Mouse (Mus musculus) heart, adult 9 months (tissue): ENCODE measurements at regions not wholly inside any gene's neighbourhood (a gene's known extent, or its start where the extent isn't known, plus 50 kb on each side); places are given as distances from the start of the nearest gene placed in this dataset.
A peak's percentile ranks its signal among the peaks of the same experiment; 100 is the strongest.

Experiments used
- DNase-seq, 2 experiments: peaks; one replicate each; pipeline ENCODE4 v3.0.0; 2022; ENCODE audit warnings: low spot score in 2 of 2

DNA sequence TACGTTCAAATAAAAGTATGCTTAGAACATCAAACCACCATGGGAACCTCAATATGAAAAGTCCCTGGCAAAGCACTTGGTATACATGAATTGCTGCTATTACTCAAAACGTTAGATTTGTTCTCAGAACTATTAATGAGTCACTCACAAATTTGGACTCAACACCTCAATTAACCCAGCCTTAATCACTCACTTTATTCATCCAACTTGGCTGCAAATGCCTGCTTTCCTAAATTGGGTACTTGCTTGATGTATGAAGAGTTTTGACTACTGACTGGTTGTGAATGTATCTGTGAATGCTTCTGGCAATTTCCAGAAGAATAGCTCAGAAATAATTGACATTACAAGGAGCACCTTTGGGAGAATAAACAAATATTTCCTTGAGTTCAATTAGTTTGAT is 308.6 kb downstream of the Arl4a start:
- no peak for DNase-seq

DNA sequence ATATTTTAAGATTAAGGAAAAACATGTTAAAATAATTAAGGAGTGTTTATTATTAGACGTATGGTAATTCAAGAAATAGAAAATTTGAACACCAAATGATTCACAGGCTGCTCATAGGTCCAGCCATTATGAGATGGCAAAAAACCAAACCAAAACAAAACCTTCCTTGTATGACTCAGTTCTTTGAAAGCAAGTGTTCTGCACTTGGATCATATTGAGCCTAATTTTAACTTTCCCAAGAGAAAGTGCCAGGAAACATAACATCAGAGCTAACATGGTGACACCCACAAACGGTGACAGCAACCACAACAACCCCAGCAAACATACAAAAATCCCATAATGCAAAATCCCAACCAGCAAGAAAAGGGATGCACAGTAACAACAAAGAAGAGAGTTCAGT is 313.7 kb downstream of the Arl4a start:
- no peak for DNase-seq

DNA sequence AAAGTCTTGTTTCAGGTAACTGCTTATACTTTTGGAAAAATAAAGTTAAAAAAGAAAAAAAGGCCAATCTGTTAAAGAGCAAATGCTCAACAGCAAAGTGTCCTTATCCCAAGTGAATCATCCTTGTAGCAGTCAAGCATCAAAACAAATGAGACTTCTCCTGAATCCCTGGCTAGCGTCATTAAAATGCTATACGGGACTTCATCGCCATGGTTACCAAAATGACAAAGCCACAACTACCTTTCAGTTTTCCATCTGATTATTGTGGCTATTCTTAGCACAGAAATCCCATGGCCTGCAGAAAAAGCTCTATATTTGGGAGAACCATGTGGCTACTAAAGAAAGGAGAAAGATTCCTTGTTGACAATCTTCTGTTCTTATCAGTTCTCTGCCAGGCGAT is 322.7 kb downstream of the Arl4a start:
- no peak for DNase-seq

DNA sequence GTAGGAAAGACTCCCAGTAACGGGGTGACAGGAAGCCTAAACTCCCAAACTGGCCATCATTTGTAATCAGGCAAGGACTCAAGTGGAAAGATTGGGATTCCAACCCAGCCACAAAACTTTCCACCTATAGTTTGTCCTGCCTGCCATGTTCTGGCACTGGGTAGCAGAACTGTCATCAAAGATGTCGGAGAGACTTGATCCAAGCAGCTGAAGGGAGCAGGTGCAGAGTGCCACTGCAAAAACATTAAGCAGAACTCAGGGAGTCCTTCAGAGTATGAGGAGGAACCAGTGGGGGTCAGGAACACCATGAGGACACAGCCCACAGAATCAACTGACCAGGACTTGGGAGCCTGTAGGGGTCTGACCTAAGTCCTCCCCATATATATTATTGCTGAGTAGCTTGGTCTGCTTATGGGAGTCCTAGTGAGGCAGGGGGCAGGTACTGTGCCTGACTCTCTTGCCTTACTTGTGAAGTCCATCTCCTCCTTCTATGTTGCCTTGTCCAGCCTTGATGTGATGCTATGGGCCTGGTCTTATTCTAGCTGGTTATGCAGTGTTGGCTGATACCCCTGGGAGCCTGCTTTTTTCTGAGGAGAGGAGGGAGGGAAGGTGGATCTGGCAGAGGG is 323.5 kb downstream of the Arl4a start:
- no peak for DNase-seq

DNA sequence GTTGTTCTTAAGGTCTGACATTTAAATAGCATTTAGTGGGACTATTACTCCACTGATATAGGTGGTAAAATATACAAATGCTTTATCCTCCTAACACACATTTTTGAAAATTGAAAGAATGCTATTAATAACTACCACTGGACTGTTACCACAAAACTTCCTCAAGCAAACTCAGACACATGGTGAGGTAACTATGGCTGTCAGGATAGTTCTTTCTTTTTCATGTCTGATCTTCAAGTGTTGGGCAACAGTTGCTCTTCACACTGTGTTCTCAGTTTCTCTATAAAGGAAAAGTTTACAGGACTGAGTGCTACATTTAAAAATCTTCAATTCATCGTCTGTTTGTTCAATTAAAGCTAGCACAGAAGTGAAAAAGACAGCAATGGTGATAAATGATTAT is 326.0 kb downstream of the Arl4a start:
- DNase-seq: no peak

DNA sequence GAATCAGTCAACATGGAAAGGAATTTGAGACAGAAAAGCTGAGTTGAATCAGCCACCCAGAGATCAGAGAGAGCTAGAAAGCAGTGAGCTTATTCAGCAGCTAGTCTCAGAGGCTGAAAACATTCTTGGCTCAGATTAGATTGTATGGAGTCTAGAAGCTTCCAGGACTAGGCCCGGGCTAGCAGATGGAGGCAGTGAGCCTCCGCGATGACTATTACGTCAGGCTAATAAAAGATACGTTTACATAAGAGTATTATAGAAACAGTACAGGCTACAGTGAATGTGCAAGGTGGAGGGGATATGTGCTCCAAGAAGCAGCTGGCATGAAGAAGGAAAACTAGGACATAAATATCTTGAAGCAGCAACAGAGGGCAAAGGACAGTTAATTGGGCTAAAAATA is 328.0 kb downstream of the Arl4a start:
- no peak for DNase-seq

DNA sequence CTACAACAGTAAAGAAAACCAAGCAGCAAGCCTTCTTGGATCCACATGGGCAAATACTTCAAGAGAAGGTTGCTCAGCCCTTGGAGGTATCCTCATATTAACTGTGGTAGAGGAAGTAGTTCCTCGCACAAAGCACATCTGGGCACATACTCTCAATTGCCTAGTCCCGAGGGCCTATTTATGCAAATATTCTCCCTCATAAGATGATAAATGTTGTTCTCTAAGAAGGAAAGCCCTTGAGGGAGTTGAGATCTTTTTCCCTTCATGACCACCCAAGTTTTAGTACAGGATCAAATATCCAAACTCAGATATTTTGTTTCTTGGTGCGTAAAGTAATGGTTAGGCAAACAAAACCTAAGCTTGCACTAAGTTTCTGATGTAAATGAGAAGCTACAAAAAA is 340.6 kb downstream of the Arl4a start:
- DNase-seq: no peak

DNA sequence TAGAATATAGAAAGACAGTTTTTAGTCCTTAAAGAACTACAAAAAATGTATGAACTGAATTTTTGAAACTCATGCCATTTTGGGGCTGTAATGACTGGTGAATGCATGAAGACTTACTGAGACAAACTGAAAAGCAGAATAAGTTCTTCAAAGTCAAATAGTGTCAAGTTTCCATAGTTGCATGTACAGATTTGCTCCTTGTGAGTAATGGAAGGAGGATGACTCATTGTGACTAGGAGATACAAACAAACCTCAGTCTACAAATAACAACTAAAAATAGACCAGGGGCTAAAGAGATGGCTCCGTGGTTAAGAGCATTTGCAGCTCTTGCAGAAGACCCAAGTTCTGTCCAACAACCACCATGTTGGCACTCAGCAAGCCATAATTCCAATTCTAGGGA is 342.5 kb downstream of the Arl4a start:
- DNase-seq: no peak

DNA sequence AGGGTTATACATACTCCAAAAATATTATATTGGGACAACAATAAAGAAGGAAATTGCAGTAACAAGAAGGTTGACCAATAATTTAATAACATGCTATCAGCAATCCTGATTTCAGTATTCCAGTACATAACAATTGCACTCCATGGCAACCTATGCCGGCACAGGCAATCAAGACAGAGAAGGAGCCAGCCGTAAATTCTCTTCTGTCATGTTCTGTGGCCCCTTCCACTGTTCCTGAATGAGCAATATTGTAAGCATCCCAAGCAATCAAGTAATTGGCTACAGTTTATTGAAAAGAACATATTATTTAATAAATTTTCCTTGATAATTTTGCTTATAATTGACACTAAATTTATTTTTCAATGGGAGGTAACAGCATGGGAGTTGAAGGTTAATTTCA is 345.8 kb downstream of the Arl4a start:
- no peak for DNase-seq

DNA sequence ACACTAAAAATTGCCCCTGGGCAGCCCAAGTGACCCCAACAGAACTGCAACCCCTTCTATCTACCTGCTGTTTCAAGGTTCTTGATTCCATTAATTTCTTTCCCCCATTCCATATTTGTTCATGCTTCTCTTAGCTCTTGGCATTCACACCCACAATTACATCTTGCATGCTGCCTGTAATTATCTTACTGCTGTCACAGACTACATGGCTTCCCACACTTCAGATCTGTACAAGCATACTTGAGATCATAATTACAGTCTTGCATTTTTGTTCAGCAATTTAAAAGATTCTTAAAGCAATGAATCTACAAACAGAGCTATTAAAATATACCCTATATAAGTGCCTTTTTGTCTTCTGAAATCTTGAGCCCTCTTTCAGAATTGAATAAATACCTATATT is 352.4 kb downstream of the Arl4a start:
- DNase-seq: no peak

DNA sequence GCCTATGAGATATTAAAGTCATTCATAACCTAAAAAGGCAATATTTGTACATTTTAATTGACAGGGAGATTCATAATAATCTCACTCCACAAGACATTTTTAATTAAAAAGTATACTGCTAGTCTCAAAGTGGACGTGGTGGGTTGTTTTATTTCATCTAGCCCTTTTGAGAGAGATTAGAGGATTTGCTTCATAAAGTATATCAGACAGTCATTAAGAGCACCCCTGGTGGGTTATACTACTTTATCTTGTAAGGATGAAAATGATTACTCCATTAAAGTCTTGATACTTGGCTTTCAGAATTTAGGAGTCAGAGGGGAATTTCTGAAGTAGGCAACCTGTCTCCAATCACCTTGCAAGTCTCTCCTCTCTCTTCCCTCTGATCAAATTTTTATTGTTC is 355.7 kb downstream of the Arl4a start:
- no peak for DNase-seq

DNA sequence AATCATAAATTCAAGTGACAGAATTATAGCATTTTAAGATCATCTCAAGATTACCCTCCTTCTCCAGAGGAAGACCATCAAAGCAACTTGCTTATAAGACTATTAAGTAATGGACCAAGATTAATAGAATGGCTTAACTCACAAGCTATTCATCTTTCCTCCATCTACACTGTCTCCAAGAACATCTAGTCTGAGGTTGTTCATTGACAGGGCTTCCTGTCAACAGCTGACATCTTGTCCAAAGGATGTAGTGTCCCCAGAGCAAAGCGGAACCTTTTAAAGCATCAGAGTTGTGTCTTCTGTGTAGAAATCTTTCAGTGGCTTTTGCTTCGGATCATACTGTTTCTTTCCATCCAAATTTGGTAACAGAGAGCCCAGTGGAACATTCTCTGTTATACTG is 362.2 kb downstream of the Arl4a start:
- no peak for DNase-seq

DNA sequence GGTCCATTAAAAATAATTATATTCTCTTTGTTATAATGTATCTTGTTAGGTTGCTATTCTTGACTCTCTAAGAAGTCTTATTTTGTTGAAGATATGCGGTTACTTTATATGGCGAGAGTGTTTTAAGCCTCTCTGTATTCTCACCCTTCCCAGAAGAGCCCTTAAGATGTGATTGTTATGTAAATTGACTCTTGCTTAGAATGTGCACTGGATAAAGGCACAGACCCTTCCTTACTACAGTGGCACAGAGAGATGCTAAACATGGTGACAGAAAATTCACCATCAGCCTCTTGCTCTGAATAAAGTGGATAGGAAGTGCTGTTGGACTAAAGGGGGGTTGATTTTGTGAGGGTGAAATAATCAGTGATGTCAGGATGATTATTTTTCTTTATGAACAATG is 370.1 kb downstream of the Arl4a start:
- DNase-seq: no peak

DNA sequence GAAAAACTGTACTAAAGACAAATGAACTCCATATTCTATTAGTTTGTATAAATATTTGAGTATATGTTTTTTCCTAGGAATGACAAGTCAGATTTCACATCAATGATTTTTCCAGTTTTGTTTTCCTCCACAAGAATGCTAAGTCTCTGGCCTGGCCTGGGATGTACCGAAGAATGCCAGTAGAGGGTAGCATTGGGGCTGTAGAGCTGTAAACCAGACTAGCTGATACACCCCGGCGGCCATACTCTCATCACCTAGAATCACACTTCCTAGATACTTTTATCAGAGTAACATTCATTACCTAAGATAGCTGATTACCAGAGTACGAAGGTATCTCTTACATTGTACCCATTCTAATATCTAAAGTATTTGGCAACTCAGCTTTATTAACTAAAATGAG is 372.4 kb downstream of the Arl4a start:
- DNase-seq: peak; percentile 15 to 21

DNA sequence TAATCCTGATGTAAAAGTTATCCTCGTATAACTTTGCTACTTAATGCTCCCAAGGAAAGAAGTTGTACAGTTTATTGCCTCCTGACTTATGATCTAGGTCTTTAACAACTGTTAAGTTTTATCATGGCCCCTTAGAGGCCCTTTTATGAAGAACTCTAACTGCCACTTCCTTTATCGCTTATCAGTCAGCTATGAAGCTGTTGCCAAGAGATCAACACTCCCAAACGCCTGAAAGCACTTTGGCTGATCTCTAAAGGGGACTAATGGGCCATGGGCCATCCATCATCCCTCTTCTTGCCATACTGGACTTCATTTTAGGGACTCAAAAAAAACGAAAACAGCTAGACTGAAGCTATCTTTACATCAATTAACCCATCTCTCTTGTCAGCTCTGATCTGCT is 377.4 kb downstream of the Arl4a start:
- DNase-seq: no peak

DNA sequence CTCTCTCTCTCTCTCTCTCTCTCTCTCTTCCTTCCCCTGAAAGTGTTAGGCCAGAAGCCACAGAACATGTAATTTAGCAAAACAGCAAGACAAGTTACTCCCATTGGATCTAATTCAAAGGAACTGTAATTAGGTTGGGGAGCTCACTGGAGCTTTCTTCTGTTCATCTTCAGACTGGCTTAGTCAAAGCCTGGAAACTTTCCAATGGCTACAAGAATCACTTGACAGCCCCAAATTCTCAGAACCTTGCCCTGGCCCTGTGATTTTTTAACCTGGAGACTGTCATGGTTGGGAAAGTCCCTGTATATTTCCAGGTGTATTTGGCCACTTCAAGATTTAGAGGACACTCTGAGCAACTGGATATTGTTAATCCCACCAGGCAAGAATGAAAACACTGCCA is 381.2 kb downstream of the Arl4a start:
- no peak for DNase-seq

DNA sequence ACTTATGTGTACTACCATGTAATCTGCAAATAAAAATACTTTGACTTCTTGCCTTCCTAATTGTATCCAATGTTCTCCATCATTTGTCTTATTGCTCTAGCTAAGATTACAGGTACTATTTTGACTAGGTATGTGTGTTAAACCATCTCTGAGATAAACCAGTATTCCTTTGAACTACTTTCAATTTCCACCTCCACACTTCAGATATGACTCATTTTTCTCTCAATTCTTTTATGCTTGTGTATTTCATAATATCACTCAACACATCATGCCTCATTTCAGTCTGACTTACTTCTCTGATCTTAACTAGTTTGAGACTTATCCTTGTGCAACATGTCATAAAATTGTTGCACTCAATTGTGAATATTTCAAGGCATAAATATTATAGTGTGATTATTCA is 388.9 kb downstream of the Arl4a start:
- no peak for DNase-seq

DNA sequence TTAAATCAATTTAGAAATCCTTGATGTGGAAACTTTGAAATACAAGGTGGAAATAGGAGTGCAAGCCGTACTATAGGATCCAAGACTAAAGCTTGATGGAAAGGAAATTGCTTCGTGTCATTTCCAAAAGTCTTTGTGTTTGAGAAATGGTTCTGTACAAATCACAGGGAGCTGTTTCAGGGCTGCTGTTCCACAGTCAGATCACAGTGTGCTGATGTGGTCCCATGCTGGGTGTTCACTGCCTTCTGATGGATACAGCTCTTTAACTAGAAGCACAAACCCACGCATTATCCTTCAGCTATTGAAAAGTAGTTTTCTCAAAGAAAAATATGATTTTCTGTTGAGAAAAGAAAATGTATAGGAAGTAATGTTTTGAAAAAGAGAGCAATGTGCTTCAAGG is 391.3 kb downstream of the Arl4a start:
- DNase-seq: no peak

DNA sequence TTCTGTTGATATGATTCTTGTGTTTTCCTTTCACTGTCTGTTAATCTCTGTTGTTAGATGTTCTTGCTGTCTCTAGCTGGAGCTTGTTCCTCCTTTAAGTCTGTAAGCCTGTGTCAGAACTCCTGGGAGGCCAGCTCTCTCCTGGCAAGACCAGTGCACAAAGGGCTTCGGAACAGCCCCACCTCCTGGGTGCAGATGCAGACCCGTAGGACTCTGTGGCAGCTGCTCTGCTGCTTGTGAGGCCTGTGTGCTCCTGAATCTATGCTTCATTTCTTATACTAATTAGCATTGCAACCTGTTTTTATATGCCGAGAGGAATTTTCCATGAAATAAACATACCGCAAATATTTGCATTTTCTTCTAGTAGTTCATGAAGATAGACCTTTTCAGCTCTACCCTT is 392.2 kb downstream of the Arl4a start:
- no peak for DNase-seq

DNA sequence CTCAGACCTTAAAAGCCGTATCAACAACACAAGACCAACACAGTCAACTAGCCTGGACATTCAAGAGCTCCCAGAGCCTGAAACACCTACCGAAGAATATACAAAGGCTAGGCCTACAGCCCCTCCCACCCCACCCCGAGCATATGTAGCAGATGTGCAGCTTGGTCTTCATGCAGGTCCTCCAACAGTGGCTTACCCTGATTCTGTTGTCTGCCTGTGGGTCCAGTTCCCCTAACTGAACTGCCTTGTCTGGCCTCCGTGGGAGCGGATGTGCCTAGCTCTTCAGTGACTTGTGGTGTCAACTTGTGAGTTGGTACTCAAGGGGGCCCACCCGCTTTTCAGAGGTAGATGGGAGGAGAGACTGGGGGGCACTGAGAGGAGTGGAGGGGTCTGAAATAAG is 398.6 kb downstream of the Arl4a start:
- no peak for DNase-seq

DNA sequence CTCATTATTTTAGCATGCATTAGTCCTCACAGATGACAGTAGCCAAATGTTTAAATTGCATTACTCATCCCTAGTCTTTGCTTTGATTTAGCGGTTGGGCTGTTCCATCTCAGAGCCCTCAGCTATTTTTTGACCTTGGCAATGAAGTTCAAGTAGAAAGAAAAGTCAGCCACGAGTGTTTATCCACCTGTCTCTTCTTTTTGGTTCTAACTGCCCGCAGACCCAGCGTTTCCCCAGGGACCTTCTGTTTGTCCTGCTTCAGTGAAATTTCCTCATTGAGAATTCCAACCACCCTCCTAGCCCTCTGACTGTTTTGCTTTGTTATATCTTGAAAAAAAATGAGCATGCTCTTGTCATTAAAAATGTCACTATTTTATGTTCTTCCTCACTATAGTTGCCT is 403.5 kb downstream of the Arl4a start:
- no peak for DNase-seq

DNA sequence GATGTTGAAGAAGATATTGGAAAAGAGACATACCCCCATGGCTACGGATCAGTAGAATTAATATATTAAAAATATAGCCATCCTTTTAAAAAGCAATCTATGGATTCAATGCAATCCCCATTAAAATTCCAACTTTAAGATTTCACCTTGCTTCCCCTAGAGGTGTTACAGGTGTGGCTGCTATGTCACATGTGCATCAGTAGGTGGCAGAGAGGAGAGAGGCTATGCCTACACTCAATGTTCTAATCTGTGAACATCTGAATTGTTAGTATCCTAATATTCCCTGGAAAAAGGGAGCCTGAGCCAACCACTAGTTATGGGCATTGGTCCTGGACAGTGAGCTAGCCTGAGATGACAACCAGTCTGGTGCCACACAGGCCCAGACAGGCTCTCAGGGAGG is 416.6 kb downstream of the Arl4a start:
- DNase-seq: no peak

DNA sequence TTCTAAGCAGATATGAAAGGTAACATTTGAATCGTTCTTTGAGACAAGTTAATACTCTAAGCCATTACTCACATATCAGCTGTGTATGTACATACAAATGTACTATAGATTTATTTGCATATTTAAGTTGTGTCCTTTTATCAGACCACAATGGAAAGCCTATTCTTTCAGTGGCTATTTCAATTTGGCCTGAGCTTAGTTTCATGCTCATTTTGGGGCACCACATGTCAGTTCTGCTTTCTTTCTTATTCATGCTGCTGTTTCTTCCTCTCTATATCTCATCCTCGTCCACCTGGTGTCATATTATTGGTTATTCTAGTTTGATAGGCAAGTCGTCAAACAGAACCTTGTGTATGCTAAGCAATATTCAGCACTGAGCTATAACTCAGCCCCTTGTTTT is 432.5 kb downstream of the Arl4a start:
- no peak for DNase-seq

DNA sequence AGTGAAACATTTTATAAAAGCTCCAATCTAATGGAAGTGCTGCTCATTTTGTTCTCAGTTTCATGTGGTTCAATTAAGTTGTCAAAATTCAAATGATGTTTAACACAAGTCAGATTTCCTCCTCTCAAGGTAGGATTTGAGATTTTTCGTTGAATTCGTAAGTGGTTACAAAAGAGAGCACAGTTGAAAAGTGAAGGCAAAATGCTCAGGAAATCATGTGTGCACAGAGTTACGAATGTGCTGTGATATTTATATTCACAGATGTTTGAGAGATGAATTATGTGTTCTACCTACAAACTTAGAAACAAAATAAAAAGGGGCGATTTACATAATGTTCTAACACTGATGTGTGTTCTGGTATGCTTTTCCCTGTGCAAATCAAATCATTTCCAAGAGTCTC is 433.1 kb downstream of the Arl4a start:
- no peak for DNase-seq

DNA sequence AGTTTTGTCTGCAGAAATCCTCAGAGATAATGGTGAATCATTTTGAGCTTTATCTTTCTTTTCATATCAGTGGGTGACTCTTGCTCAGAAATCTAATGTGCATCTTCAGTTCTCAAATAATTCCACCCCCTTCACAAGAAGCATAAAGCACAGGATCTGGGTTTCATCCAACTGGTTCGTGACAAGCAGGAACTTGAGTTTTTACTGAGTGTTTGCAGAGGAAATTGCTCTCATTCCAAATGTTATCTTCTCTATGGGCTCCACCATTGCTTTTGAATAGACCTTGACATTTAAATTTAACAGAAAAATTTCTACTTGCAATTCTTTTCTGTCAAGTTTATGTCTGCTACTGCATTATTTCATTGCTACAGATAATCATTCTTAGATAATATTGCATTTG is 443.1 kb downstream of the Arl4a start:
- DNase-seq: no peak
